ENCODE assay signal across 28 mouse cellular contexts in genomic region chr19:23327056-23327640, GRCm38 (mm10). TPM values are rescaled to one million over a fixed set of nuclear protein-coding genes. Genes with fewer than 3 reads are reported as not detected.
A peak's percentile ranks its signal among the peaks of the same experiment; 100 is the strongest.
DNase-seq lines count a peak whose midpoint lies in the region; ATAC-seq and TF ChIP-seq lines count a peak whose summit lies in the region.
"Had no signal": no experiment of that assay in that cellular context is flagged by ENCODE, and none has a peak within 500 bp of the region (broad histone marks: within the 10 kb centered on the region; RNA-seq: fewer than 3 reads in every experiment).

No protein-coding gene starts in this region.

- ATAC-seq in hindbrain, embryonic 16.5 days, result no peak
- no peak for ATAC-seq in lung, postnatal 0 days
- ATAC-seq: activated CD4-positive, CD25-positive, alpha-beta regulatory T cell, adult 4 months; forebrain, embryonic 15.5 days; intestine, embryonic 16.5 days had no signal

- H3K4me1 ChIP-seq in limb, embryonic 10.5 days, result peaks cover 4% of the 10 kb centered on the region; the same call in 1 of the 2 replicates
- H3K4me1 ChIP-seq in hindbrain, embryonic 16.5 days (ENCODE audit: control insufficient read depth, insufficient read depth, low read depth, low read length), result no peaks in the 10 kb centered on the region
- H3K4me1 ChIP-seq in lung, postnatal 0 days (ENCODE audit: insufficient read depth, low read depth, low read length), result no peaks in the 10 kb centered on the region
- H3K4me1 ChIP-seq: forebrain, embryonic 12.5 days; forebrain, embryonic 15.5 days; hindbrain, embryonic 12.5 days; hindbrain, embryonic 15.5 days had no signal

- H3K27ac ChIP-seq in limb, embryonic 10.5 days, result no peak overlapping the region
- no peak overlapping the region for H3K27ac ChIP-seq in hindbrain, embryonic 16.5 days (ENCODE audit: low read depth, low read length)
- no peak overlapping the region for H3K27ac ChIP-seq in lung, postnatal 0 days (ENCODE audit: low read length)
- H3K27ac ChIP-seq: embryonic facial prominence, embryonic 13.5 days; forebrain, embryonic 12.5 days; forebrain, embryonic 15.5 days; gastrocnemius, adult 2 months; hindbrain, embryonic 12.5 days; hindbrain, embryonic 15.5 days had no signal

- no peak overlapping the region for H3K9ac ChIP-seq in hindbrain, embryonic 16.5 days (ENCODE audit: low read depth, low read length)
- H3K9ac ChIP-seq in lung, postnatal 0 days (replicated peaks; ENCODE audit: low read depth), result no peak overlapping the region
- H3K9ac ChIP-seq: embryonic facial prominence, embryonic 13.5 days; forebrain, embryonic 12.5 days; forebrain, embryonic 15.5 days; hindbrain, embryonic 12.5 days; hindbrain, embryonic 15.5 days had no signal

- no peaks in the 10 kb centered on the region for H3K27me3 ChIP-seq in myocyte (ENCODE audit: control insufficient read depth, insufficient read depth, insufficient read length)
- H3K27me3 ChIP-seq in limb, embryonic 10.5 days (ENCODE audit: low read depth, poor library complexity, severe bottlenecking), result no peaks in the 10 kb centered on the region
- H3K27me3 ChIP-seq in hindbrain, embryonic 16.5 days (replicated peaks; ENCODE audit: control insufficient read depth, insufficient read depth, low read length), result no peaks in the 10 kb centered on the region
- no peaks in the 10 kb centered on the region for H3K27me3 ChIP-seq in lung, postnatal 0 days (replicated peaks; ENCODE audit: insufficient read depth, low read length)
- H3K27me3 ChIP-seq: CH12.LX; embryonic facial prominence, embryonic 13.5 days; forebrain, embryonic 12.5 days; forebrain, embryonic 15.5 days; hindbrain, embryonic 12.5 days; hindbrain, embryonic 15.5 days had no signal

- peak; percentile 88 for DNase-seq in 3T3-L1 (ENCODE audit: low read depth, low spot score)
- DNase-seq in 416B (ENCODE audit: low read depth), result peak; percentile 58
- DNase-seq in brain, adult 2 months (ENCODE audit: low read depth, low spot score), result peak; percentile 52
- DNase-seq in limb, embryonic 10.5 days (ENCODE audit: low spot score), result no peak
- no peak for DNase-seq in lung, postnatal 0 days (ENCODE audit: low spot score)
- DNase-seq: adrenal gland, postnatal 10 days; adrenal gland, postnatal 36 days; B cell, adult 2 months; cerebellum, adult 11 months; cerebellum, adult 2 months; cerebellum, adult 9-11 months; cerebellum, postnatal 25 days; gastrocnemius, adult 2 months; gastrocnemius, postnatal 14 days; heart, adult 11 months; kidney, adult 18-20 months had no signal

- TF ChIP-seq POLR2A in myocyte (IDR thresholded peaks at IDR 0.05; ENCODE audit: insufficient read length, low read depth), result no peak

- peak overlapping the region; percentile 4 for H3K4me2 ChIP-seq in myocyte (ENCODE audit: low read depth)
- H3K4me2 ChIP-seq in hindbrain, embryonic 16.5 days (ENCODE audit: low read length), result no peak overlapping the region
- no peak overlapping the region for H3K4me2 ChIP-seq in lung, postnatal 0 days (replicated peaks; ENCODE audit: low read depth, low read length)
- H3K4me2 ChIP-seq: embryonic facial prominence, embryonic 13.5 days; forebrain, embryonic 12.5 days; forebrain, embryonic 15.5 days; heart, embryonic 11.5 days; hindbrain, embryonic 12.5 days; hindbrain, embryonic 15.5 days had no signal

- H3K79me2 ChIP-seq in myocyte (ENCODE audit: control insufficient read depth, insufficient read depth), result no peaks in the 10 kb centered on the region

- TF ChIP-seq EP300 in lung, postnatal 0 days (IDR thresholded peaks at IDR 0.05), result no peak

- peaks cover 6% of the 10 kb centered on the region for H3K36me3 ChIP-seq in myocyte (ENCODE audit: control insufficient read depth, insufficient read depth)
- no peaks in the 10 kb centered on the region for H3K36me3 ChIP-seq in limb, embryonic 10.5 days
- H3K36me3 ChIP-seq in hindbrain, embryonic 16.5 days (ENCODE audit: control insufficient read depth, insufficient read depth, low read length), result no peaks in the 10 kb centered on the region
- H3K36me3 ChIP-seq in lung, postnatal 0 days (ENCODE audit: insufficient read depth, low read length), result no peaks in the 10 kb centered on the region
- H3K36me3 ChIP-seq: embryonic facial prominence, embryonic 13.5 days; forebrain, embryonic 12.5 days; forebrain, embryonic 15.5 days; G1E; hindbrain, embryonic 12.5 days; hindbrain, embryonic 15.5 days had no signal

- H3K4me3 ChIP-seq in myocyte, result no peak overlapping the region
- no peak overlapping the region for H3K4me3 ChIP-seq in limb, embryonic 10.5 days
- H3K4me3 ChIP-seq in hindbrain, embryonic 16.5 days (ENCODE audit: low read length), result no peak overlapping the region
- H3K4me3 ChIP-seq in lung, postnatal 0 days (ENCODE audit: low read depth, low read length), result no peak overlapping the region
- H3K4me3 ChIP-seq: embryonic facial prominence, embryonic 13.5 days; forebrain, embryonic 12.5 days; forebrain, embryonic 15.5 days; gastrocnemius, adult 2 months; hindbrain, embryonic 12.5 days; hindbrain, embryonic 15.5 days had no signal

- H3K9me3 ChIP-seq in limb, embryonic 10.5 days (replicated peaks), result no peaks in the 10 kb centered on the region
- H3K9me3 ChIP-seq in hindbrain, embryonic 16.5 days (ENCODE audit: control insufficient read depth, low read length), result no peaks in the 10 kb centered on the region
- no peaks in the 10 kb centered on the region for H3K9me3 ChIP-seq in lung, postnatal 0 days (ENCODE audit: low read length)
- H3K9me3 ChIP-seq: embryonic facial prominence, embryonic 13.5 days; forebrain, embryonic 12.5 days; forebrain, embryonic 15.5 days; G1E; hindbrain, embryonic 12.5 days; hindbrain, embryonic 15.5 days had no signal

- no peak overlapping the region for H3ac ChIP-seq in myocyte (ENCODE audit: control insufficient read depth, insufficient read length)

- WGBS in limb, embryonic 10.5 days, result 96% methylated on average over 3 of the region's 3 CpGs
- WGBS in hindbrain, embryonic 16.5 days, result 92% methylated on average over 3 of the region's 3 CpGs
- WGBS in lung, postnatal 0 days, result 83% methylated on average over 3 of the region's 3 CpGs

- no peak for TF ChIP-seq CTCF in lung, postnatal 0 days (IDR thresholded peaks at IDR 0.05)

TF ChIP-seq in myocyte, 11 proteins besides CTCF, POLR2A, EP300 and RAD21:
- no peak for TF ChIP-seq CEBPB (IDR thresholded peaks at IDR 0.05; ENCODE audit: insufficient read depth, poor library complexity, severe bottlenecking)
- no peak for TF ChIP-seq MYOD1 (IDR thresholded peaks at IDR 0.05; ENCODE audit: control insufficient read depth in 1 of 3, insufficient read length in 2 of 3, low read depth in 2 of 3)
- no peak for TF ChIP-seq MAX (IDR thresholded peaks at IDR 0.05; ENCODE audit: low read depth)

RNA-seq across cellular contexts. Expression of gene Smc5, which starts 53.5 kb away (rescaled TPM):
- 6.8 TPM for polyA plus RNA-seq in myocyte (2012; fragmentation: generic; extraction: Trizol)
- 40.1 and 49.4 TPM in 2 replicates for polyA plus RNA-seq in limb, embryonic 10.5 days (2016; fragmentation: Nextera tagmentation; extraction: Ambion mirVana)
- polyA plus RNA-seq in hindbrain, embryonic 16.5 days (2015; fragmentation: Nextera tagmentation; extraction: Ambion mirVana), result 21.2 and 22.5 TPM in 2 replicates
- 12.9 and 14.1 TPM in 2 replicates for polyA plus RNA-seq in lung, postnatal 0 days (2015; fragmentation: Nextera tagmentation; extraction: Ambion mirVana)

Comparison
In these comparisons a context has a peak if more than half of its experiments do, and no peak if none do; other contexts are left out.
1. DNase-seq: peak in 3T3-L1 (single experiment), 416B (single experiment) and brain, adult 2 months (single experiment); none in limb, embryonic 10.5 days (single experiment) and lung, postnatal 0 days (single experiment).